Mouse (Mus musculus) kidney, adult 8-10 months (tissue): ENCODE results near the gene Kcnj14.

Source experiments
- DNase-seq, 2 experiments: peaks; one replicate each; pipeline ENCODE4 v3.0.0; 2022

The Kcnj14 gene

DNA sequence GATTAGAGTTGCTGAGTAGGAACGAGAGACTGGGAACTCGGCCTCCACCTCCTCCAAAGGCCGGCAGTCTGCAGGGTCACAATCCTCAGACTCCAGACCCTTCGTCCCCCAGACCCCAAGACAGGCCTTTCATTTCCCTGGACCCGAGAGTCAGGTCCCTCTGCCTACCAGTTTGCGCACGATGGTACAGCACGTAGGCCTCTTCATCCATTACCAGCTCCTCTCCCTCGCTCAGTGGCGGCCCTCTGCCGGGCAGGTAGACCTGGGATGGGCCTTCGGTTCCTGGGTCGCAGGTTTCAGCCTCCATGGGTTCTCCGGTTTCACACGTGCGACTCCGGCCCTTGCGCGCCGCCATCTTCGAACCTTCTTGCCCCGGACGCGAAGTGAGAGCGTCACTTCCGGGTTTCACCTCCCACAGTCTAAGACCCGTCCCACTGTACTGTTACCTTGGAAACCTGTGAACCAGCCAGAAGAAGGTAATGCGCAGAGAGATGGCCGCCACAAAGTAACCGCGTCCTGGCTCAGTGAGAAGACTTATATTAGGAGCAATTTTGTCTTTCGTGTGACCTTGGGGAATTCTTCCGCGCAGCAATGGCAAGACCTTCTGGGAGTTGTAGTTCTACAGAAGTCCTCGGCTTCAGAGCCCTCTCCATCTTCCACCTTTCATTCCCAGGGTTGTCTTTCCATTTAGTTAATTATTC lies 6.0 kb upstream of the Kcnj14 start, which contains the start of gene Grwd1:
Gene Grwd1, minus strand, starts transcription at position 518 of the 701 bp plus-strand sequence.
- DNase-seq: peak; percentile 86 to 90

DNA sequence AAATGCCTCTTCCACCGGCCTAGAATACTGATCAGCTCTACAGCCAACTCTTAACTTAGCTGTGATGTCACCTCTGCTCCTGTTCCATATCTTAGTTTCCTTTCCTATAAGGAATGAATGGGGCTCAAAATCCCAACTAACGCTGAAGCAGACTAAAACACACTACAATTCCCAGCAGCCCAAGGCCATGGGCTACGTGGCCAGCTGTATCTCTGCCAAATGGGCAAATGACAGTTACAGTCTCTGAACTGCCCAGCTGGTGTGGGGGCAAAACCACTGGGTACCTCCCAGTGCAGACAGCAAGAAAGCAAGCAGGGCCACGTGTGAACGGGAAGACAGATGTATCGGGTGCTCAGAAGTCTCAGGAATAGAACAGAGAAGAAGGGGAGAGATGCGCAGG lies 2.0 kb upstream of the Kcnj14 start:
- DNase-seq: no peak

DNA sequence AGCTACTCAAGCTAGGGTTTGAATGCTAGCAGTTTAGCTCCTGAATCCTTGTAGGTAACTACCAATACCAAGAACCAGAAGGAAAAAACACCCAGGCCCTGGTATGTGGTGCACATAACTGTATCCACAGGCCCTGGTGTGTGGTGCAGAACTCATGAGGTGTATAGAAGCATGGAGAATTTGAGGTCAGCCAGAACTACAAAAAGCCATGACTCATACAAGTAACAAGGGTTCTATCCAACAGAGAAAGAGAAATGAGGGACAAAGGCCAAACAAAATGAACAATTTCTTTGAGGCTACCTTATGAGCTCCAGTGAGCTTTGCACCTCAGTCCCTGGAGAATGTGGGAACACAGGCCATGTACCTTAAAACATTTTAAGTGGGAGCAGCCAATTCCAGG lies 3.7 kb downstream of the Kcnj14 start:
- DNase-seq: no peak

DNA sequence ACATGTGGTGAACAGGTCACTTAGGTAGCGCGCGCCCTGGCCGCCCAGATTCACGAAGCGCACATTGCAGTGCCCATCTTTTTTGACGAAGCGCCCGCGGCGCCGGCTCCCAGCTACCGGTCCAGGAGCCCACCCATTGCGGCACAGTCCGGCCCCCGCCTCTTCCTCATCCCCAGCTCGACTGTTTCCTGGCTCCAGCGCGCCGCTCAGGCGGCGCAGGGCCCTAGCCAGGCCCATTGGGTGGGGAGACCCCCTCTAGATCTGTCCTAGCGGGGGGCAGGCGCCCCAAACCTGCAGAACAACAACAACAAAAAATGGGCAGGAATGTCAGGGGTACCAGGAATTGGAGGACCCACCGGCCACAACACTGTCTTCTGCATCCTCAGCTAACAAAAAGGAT lies 4.7 kb downstream of the Kcnj14 start:
- DNase-seq: no peak

DNA sequence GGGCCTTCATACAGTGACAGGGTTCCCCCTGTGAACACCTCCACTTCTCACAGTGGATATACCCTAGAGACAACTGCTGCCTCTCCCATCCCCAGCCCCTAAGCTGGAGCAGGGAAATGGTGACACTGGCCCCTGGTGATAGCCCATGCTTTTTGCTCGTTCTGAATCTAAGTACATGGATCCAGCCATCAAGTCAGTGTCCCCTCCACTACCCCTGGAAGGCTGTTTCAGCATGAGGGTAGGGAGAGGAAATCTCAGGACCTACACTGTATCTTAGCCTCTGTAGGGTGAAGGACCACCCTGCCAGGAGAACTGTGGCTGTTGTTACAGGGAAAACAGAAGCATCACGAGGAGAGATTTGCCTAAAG lies 8.6 kb downstream of the Kcnj14 start:
- DNase-seq: no peak

DNA sequence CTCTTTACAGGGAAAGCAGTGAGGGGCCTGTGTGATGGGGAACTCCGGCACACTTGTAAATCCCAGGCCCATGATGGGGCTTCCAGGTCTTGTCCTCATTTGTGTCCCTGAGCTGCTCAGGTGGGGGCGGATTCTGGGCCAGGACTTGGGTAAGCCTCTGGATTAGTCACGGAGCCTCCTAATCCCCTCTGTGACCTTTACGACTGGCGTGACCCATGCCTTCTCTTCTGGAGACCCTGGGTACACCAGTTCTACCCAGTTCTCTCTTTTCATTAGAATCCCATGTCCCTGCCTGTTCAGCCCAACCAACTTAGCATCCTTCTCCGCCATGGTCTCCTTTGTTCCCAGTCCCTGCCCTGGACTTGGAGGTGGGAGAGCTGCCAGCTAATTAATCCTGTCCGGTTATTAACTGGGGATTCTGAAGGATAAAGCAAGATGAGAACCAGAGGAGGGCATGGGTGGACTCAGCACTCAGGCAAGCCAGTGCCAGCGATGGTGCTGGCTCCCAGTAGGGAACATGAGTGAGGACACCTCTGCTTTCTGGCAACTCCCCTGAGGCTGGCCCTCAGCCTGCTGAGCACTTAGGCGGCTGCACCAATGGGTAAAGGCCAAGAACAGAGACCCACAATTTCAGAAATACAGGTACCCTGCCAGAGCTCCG lies 9.1 kb downstream of the Kcnj14 start:
- DNase-seq: no peak

DNA sequence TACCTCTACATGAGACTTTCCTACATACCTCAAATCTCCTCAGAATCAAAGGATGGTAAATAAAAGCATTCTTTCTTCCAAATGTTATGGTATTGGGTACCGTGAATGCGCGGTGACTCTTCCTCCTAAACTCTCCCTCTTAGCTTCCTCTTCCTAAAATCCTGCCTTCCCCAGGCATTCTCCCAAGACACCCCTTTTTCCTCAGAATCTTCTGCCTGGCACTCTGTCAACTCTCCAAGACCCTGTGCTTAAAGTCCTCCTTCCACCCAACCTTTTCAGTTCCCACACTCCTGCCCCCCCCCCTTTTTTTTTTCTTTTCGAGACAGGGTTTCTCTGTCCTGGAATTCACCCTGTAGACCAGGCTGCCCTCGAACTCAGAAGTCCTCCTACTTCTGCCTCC lies 9.7 kb downstream of the Kcnj14 start:
- DNase-seq: peak in 1 of 2 experiments; percentile 35

DNA sequence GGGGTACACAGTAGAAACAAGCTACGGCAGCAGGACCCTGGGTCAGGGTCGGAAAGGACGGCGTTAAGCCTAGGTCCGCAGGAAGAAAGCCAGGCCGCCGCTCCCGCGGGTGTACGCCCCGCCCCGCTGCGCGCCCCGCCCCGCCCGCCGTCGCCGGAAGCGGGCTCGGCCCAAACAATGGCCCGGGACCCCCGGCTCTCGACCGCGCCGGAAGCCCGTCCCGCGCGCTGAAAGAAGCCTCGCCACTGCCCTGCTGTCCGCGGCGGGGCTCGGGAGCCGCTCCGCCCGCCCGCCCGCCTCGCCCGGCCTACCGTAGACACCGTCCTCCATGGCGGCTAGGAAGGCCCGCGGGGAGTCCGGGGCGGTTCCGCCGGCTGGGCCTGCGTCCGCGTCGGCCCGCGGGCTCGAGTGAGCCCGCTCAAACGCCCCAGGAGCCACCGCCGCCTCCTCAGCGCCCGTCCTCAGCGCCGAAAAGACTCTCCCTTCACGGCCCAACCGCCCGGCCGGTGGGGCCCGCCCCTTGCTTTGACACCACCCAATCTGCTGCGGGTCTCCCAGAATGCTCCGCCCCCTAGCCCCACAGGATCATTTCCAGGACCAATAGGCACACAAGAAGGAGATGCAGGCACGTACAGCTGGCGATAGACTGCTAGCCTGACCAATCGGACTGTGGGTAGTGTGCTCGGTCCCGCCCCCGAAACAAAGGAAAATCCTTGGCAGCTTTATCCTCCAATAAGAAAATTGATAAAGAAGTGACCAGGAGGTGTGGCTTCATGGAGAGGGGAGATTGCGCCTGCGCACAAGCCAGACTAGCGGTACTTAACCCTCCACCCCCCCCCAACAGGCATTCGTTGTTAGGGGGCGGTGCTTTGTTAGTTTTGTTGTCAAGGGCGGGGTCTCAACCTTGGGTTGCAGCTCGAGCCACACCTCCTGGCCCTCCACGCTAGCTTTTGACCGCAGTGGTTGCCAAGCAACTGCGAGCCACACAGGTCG lies 10.5 kb downstream of the Kcnj14 start, which contains the start of gene Cyth2:
Gene Cyth2, minus strand, starts transcription at position 795 of the 993 bp plus-strand sequence.
- DNase-seq: peak; percentile 100

DNA sequence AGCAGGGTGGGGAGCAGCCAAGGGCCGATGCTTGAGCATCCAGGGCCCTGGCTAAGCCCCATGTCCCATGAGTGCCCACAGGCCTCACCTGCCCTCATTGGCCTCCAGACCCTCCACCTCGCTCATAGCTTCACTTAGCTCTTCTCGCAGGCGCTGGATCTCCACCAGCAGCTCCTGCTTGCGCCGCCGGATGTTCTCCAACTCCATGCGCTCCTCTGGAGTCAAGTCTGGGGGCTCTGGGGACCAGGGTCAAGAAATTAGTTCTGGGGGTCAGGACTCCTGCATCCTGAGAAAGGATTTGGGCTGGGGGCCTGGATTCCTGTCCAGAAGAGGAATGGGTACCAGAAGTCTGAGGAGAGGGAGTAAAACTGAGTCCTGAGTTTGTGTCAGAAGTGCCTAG lies 11.7 kb downstream of the Kcnj14 start:
- no peak for DNase-seq

DNA sequence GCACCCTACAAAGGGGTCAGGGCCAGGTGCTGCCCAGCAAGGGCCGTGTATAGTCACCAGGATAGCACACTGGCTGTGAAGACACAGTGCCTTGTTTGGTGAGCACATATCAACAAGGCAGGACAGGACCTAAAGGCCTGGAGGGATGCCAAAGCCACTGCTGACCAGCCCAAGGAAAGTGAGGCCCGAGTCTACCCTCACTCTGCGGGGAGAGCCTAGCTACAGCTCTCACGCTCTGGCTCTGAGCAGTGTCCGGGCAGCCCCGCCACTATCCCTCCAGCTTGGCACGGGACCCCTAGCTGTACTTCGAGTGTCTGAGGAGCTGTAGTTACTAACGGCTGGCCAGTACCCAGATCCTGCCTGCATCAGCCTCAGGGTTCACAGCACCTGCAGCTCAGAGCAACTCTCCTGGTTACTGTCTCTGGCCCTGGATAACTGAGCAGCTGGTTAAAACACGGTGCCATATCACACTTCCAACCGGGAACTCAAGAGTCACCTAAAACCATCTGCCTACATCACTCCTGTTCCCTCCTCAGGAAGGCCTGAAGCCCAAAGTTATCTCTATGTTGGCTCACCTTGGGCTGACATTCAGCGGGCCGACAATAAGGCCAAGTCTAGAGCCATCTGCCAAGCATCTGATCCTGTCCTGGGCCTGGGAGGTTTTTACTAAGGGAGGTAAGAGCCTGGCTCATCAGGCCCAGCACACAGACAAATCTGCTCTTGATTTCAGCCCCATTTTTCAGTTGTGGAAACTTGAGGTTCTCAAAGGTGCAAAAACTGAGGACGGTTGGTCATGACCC lies 15.1 kb downstream of the Kcnj14 start:
- no peak for DNase-seq

DNA sequence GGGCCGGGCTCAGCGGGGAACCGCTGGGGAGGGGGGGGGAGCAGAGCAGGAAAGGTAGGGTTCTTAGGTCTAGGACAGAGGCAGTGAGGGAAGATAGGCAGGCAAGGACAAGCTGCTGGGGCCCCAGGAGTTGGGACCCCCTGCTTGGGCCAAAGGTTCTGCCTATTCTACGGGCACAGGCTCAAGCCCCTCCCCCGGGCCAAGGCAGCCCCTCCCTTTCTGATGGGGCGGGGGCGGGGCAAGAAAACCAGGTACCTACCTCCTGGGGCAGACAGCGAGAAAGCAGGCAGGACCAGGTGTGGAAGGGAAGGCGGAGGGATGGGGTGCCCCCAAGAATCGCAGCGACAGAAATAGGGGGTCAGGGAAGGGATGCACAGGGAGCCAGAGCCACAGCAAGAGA lies 16.1 kb downstream of the Kcnj14 start:
- DNase-seq: no peak

DNA sequence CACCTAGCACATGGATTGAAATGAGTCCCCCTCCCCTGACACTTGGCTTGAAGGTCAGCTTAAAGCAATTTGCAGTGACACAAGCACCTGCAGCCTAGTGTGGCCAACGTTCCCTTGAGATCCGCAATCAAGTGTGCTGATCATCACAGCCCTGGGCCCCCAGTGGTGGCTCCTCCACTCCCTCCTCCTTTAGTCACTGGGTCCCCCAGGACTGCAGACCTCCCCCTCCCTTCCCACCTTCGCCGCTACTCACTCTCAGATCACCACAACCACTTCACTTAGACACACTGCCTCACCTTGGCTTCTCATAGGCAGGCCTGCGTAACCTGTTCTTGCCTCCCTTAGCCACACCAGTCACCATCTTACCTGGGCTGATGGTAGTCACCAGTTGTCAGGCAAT lies 18.6 kb downstream of the Kcnj14 start:
- no peak for DNase-seq

DNA sequence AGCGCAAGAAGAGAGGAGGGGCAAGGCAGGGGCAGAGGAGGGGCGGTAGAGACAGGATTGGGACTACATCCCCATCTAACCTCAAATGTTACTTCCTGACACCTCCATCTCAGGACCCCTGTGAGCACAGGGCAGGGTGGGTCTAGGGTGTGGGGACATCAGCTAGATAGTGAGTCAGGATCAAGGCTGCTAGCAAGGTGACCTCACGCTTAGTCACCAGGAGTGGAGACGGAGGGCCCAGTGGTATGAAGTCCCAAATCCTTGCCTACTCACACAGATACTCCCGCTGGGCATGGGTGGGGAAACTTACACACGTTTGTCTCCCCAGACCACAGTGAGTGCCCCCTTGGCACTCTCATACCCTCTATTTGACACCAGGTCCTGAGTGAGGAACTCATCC lies 22.0 kb downstream of the Kcnj14 start:
- no peak for DNase-seq

DNA sequence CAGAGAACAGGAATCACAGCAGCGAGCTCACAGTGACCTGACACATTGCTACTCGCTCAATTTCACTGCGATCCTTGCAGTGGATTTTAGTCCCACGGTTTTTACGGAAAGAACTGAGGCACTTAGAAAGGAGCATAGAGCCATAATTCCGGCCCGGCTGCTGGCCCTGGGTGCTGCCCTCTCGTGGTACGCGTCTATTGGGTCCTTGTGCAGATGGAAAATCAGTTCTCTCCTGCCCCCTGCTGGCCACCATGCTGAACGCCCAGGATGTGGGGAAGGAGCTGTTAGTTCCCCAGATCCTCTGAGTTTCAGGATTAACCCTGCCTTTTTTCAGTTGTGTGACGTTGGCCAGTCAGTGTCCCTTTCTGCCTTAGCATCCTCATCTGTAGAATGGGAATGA lies 23.2 kb downstream of the Kcnj14 start:
- peak; percentile 87 to 95 for DNase-seq

DNA sequence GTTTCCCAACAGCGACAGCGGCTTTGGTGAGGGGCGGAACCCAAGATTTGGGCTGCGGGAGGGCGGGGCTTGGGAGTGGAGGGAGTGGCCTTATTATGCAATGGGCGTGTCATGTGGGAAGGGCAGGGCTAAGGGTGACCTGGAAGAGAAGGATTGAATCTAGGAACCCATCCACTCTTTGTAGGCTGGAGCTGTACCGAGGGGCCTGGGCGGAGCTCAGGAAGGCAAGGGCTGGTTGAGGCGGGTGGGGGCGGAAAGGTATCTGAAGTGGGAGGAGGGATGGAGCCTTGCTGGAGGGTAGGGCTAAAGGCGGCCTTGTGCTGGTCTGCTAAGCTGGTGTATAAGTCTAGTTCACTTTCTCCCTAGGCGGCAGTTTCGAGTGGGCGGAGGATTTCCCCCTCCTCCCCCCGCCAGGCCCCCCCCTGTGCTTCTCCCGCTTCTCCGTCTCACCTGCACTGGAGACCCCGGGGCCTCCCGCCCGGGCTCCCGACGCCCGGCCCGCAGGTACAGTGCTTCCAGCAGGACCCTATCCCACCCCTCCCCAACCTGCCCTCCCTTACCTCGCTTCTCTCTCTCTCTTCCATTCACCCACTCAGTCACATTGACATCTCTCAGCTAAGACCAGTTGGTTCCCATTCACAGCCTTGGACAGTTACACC lies 23.9 kb downstream of the Kcnj14 start:
- DNase-seq: peak; percentile 51 to 61

DNA sequence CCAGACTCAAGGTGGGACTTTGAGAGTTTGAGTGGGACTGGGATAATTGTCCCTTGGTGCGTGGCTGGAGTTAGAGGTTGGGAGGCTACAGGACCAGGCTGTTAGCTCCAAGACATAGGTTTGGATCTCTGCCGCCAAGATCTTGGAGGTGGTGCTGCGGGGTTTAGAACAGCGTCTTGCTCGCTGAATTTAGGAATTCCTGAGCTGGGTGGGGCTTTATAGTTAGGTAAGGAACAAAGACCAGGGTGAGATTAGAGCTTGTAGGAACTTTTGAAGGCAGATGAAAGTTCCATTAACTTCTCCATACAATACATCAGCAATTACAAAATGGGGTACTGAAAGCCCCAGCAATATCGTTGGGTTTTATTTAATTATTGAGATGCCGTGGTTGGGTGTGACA lies 24.6 kb downstream of the Kcnj14 start:
- no peak for DNase-seq

DNA sequence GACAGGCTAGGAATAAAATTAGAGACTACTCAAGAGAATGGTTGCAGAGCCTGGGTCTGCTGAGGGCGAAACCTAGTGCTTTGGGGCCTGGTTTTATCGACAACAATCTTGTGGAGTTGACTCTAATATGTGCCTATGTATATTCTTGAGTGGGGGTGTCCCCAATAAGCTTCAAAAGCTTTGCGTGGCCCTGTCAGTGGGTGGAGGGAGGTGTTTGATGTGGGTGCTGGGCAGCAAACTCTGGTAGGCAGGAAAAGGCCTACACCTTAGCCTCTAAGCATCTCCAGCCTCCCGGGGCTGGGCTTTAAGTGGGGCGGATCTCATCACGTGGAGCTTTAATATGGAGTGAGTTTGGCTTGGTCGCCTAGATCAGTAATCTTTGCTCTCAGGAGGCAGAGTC lies 25.7 kb downstream of the Kcnj14 start:
- no peak for DNase-seq

DNA sequence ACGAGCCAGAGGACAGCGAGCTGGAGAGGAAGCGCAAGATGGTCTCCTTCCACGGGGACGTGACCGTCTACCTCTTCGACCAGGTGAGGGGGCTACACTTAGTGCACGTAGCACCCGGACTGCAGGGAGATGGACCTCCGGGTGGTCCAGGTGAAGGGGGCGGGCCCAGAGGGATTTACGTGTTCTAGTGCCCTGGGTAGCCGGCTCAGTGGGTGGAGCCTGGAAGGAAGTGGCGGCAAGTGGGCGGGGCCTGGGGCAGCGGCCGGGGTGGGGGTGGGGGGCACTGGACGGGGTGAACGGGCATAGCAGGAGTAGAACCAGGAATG lies 26.1 kb downstream of the Kcnj14 start:
- DNase-seq: peak in 1 of 2 experiments; percentile 53

DNA sequence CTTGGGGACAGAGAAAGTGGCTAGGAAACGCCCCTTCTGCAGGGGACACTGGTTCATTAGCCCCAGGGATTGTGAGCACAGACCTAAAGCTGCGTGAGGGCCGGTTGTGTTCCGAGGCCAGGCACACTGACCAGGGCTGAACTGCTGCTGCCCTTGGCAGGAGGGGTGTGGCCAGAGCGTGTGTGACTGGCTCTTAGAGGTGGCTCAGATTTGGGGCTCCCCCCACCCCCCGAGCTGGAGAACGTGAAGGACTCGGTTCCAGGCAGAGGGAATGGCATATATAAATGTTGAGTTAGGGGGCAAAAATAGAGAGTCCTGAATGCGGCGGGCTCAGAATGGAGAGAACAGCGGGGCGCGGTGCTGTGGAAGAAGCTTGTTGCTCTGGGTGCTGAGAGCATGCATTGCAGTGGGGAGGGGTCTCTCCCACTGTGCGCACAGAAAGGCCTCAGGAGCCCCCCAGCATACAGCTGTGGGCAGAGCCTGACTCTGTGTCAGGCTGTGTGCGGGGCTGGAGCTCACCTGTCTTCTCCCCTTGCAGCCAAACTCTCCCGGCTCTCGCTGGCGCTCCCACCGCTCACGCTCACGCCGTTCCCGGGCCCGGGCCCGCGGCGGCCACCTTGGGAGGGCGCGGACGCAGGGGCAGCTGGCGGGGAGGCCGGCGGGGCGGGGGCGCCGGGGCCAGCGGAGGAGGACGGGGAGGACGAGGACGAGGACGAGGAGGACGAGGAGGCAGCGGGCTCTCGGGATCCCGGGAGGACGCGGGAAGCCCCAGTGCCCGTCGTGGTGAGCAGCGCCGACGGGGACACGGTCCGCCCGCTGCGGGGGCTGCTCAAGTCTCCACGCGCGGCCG lies 26.7 kb downstream of the Kcnj14 start:
- DNase-seq: no peak

DNA sequence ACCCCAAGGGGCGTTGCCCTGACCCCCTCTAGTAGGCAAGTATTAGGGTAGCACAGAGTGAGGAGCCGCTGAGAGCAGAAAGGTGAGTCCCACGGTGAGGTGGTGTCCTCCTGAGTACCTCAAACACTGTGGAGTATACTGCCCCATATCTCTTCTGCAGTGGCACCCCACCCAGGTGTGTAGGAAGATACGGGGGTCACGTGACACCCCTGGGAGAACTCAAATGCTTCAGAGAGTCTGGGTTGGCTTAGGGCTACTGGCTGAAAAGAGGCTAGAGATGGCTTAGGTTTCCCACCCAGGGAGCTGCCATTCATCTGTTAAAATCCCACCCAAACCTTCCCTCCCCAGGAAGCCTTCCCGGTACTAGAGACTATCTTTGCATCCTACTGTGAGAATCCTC lies 27.6 kb downstream of the Kcnj14 start:
- no peak for DNase-seq

DNA sequence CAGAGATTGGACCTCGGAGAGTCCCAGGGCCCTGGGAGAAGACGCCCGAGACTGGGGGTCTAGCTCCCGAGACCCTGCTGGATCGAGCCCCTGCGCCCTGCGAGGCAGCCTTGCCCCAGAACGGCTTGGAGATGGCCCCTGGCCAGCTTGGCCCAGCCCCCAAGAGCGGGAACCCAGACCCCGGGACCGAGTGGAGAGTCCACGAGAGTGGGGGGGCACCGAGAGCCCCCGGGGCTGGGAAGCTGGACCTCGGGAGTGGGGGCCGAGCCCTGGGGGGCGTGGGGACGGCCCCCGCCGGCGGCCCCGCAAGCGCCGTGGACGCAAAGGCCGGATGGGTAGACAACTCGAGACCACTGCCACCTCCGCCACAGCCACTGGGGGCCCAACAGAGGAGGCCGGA lies 29.6 kb downstream of the Kcnj14 start:
- DNase-seq: no peak
